Mouse (Mus musculus): ENCODE results near the gene Atrip. TPM values are rescaled to one million over a fixed set of nuclear protein-coding genes. Genes with fewer than 3 reads are reported as not detected.

Atrip gene
- polyA plus RNA-seq, 1 experiment: 10.7 TPM

DNA sequence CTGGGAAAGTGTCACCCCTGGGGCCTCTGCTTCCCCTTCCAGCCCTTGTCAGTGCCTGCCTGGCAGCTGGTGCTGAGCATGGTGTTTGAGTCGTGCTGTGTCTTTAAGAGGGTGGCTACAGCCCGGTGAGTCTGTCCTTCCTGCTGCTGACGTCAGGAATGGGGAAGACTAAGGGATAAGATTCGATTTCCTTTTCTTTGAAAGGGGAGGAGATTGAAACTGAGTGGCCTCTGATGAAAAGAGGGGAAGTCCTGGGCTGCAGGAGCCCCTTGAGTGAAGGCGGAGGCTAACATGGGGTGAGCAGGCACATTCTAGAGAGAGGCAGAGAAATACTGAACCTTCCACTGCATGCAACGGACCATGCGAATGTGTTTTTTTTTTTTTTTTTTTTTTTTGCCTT lies 19.2 kb downstream of the Atrip start:
- H3K4me3 ChIP-seq (ENCODE audit: low read depth, low read length): peak overlapping the region; percentile 59
- TF ChIP-seq POLR2A (IDR thresholded peaks at IDR 0.05; ENCODE audit: low read depth, low read length): peak; percentile 63; the same call in 1 of the 2 replicates
- peak; percentile 17; the same call in 1 of the 2 replicates for TF ChIP-seq CTCF (IDR thresholded peaks at IDR 0.05; ENCODE audit: extremely low read depth, insufficient read length, insufficient replicate concordance, low read depth, low read length)
- H3K4me1 ChIP-seq (ENCODE audit: control insufficient read depth, insufficient read depth, insufficient read length, low read length): peaks cover 25% of the 10 kb centered on the region
- H3K36me3 ChIP-seq (ENCODE audit: control insufficient read depth, insufficient read depth, low read length): peaks cover 20% of the 10 kb centered on the region
- peak overlapping the region; percentile 76 for H3K27ac ChIP-seq (ENCODE audit: insufficient read depth, low read depth, low read length)
- no peaks in the 10 kb centered on the region for H3K27me3 ChIP-seq (ENCODE audit: control insufficient read depth, insufficient read depth, low read length)
- WGBS: 1% methylated on average over 7 of the region's 7 CpGs

DNA sequence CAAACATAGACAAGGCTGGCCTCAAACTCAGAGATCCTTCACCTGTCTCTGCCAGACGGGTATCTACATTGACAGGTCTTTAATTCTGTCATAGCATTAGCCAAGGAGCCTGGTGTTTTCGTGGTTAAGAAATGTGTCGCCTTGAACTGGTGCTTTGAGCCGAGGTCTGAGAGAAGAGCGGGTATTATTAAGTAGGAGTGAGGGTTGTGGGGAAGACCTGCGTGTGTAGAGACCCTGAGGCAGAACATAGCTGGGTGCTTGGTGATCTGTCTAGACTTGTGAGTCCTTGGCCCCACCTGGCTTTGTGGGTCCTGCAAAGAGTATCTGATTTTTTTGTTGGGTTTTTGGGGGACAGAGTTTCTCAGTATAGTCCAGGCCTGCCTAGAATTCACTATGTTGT lies 20.1 kb downstream of the Atrip start:
- TF ChIP-seq CTCF (IDR thresholded peaks at IDR 0.05; ENCODE audit: extremely low read depth, insufficient read length, insufficient replicate concordance, low read depth, low read length) (no peak), POLR2A (IDR thresholded peaks at IDR 0.05; ENCODE audit: low read depth, low read length) (no peak)

DNA sequence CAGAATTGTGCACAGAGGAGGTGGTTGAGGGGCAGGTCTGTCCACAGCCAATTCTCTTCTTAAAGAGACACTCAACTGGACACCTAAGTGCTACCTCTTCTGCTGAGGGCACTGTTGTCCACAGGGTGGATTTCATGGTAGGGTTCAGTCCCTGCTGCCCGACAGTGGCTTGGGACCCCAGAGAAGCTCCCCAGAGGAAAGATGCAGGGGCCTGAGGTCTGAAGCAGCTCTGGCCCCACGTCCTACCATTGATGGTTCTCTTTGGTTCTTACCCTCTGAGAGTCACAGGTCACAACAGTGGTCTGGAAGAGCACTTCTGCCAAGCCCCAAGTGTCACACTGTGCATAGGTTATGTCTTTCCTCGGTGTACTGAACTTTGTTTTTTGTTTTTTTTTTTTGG lies 20.6 kb downstream of the Atrip start:
- Histone ChIP-seq H3K4me1 (ENCODE audit: control insufficient read depth, insufficient read depth, insufficient read length, low read length) (peaks cover 23% of the 10 kb centered on the region), H3K4me3 (ENCODE audit: low read depth, low read length) (peak overlapping the region; percentile 60), H3K27me3 (ENCODE audit: control insufficient read depth, insufficient read depth, low read length) (no peaks in the 10 kb centered on the region), H3K27ac (ENCODE audit: insufficient read depth, low read depth, low read length) (peak overlapping the region; percentile 94), H3K36me3 (ENCODE audit: control insufficient read depth, insufficient read depth, low read length) (peaks cover 21% of the 10 kb centered on the region)
- WGBS: 74% methylated on average over 3 of the region's 3 CpGs
- TF ChIP-seq CTCF (IDR thresholded peaks at IDR 0.05; ENCODE audit: extremely low read depth, insufficient read length, insufficient replicate concordance, low read depth, low read length) (no peak), POLR2A (IDR thresholded peaks at IDR 0.05; ENCODE audit: low read depth, low read length) (no peak)

More for the DNA sequence above, 20.1 kb downstream of the Atrip start:
- Histone ChIP-seq H3K27ac (ENCODE audit: insufficient read depth, low read depth, low read length) (peak overlapping the region; percentile 24), H3K36me3 (ENCODE audit: control insufficient read depth, insufficient read depth, low read length) (peaks cover 20% of the 10 kb centered on the region), H3K4me1 (ENCODE audit: control insufficient read depth, insufficient read depth, insufficient read length, low read length) (peaks cover 27% of the 10 kb centered on the region), H3K27me3 (ENCODE audit: control insufficient read depth, insufficient read depth, low read length) (no peaks in the 10 kb centered on the region), H3K4me3 (ENCODE audit: low read depth, low read length) (peak overlapping the region; percentile 24; the same call in 1 of the 2 replicates)
- 77% methylated on average over 6 of the region's 6 CpGs for WGBS

- Histone ChIP-seq H3K36me3 (ENCODE audit: control insufficient read depth, insufficient read depth, low read length) (peaks cover 18% of the 10 kb centered on the region), H3K27me3 (ENCODE audit: control insufficient read depth, insufficient read depth, low read length) (no peaks in the 10 kb centered on the region), H3K4me3 (ENCODE audit: low read depth, low read length) (peak overlapping the region; percentile 60), H3K27ac (ENCODE audit: insufficient read depth, low read depth, low read length) (peak overlapping the region; percentile 94), H3K4me1 (ENCODE audit: control insufficient read depth, insufficient read depth, insufficient read length, low read length) (peaks cover 16% of the 10 kb centered on the region)
- WGBS: 87% methylated on average over 9 of the region's 9 CpGs
- TF ChIP-seq POLR2A (IDR thresholded peaks at IDR 0.05; ENCODE audit: low read depth, low read length) (no peak), CTCF (IDR thresholded peaks at IDR 0.05; ENCODE audit: extremely low read depth, insufficient read length, insufficient replicate concordance, low read depth, low read length) (no peak)
Observed at GRCm38 (mm10) chr9:109052490-109053260, 21.2 kb downstream of the Atrip start.

GRCm38 (mm10) chr9:109051651-109052489 lies 22.1 kb downstream of the Atrip start:
- H3K27ac ChIP-seq (ENCODE audit: insufficient read depth, low read depth, low read length): peak overlapping the region; percentile 94
- TF ChIP-seq CTCF (IDR thresholded peaks at IDR 0.05; ENCODE audit: extremely low read depth, insufficient read length, insufficient replicate concordance, low read depth, low read length) (no peak), POLR2A (IDR thresholded peaks at IDR 0.05; ENCODE audit: low read depth, low read length) (no peak)
- H3K4me1 ChIP-seq (ENCODE audit: control insufficient read depth, insufficient read depth, insufficient read length, low read length): peaks cover 16% of the 10 kb centered on the region
- H3K27me3 ChIP-seq (ENCODE audit: control insufficient read depth, insufficient read depth, low read length): no peaks in the 10 kb centered on the region
- WGBS: 83% methylated on average over 10 of the region's 10 CpGs
- peak overlapping the region; percentile 58 for H3K4me3 ChIP-seq (ENCODE audit: low read depth, low read length)
- peaks cover 12% of the 10 kb centered on the region for H3K36me3 ChIP-seq (ENCODE audit: control insufficient read depth, insufficient read depth, low read length)

DNA sequence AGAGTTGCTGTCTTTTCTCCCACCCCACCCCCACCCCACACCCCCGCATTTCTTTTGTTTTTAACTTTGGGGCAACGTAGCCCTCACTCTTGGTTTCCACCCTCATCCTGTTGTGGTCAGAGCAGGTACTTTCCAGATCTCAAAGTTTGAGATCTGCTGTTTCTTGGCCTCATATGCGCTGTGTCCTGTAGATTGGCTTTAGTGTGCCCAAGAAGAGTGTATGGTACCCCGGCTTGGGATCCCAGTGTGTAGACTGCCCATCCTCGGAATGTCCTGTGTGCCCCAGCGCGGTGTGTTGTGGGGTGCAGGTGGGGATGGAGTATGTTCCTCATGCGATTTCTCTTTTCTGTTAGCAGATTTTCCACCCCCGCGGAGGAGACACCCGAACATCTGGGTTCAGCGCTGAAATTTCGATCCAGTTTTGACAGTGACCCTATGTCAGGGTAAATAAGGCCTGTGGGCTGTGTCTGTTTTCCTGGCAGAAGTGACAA lies 22.9 kb downstream of the Atrip start:
- Histone ChIP-seq H3K27ac (ENCODE audit: insufficient read depth, low read depth, low read length) (peak overlapping the region; percentile 94), H3K27me3 (ENCODE audit: control insufficient read depth, insufficient read depth, low read length) (no peaks in the 10 kb centered on the region), H3K36me3 (ENCODE audit: control insufficient read depth, insufficient read depth, low read length) (peaks cover 4% of the 10 kb centered on the region; the same call in 1 of the 2 replicates), H3K4me1 (ENCODE audit: control insufficient read depth, insufficient read depth, insufficient read length, low read length) (peaks cover 12% of the 10 kb centered on the region), H3K4me3 (ENCODE audit: low read depth, low read length) (peak overlapping the region; percentile 58)
- TF ChIP-seq CTCF (IDR thresholded peaks at IDR 0.05; ENCODE audit: extremely low read depth, insufficient read length, insufficient replicate concordance, low read depth, low read length) (no peak), POLR2A (IDR thresholded peaks at IDR 0.05; ENCODE audit: low read depth, low read length) (no peak; the same call in 1 of the 2 replicates)
- 85% methylated on average over 13 of the region's 13 CpGs for WGBS
